Mouse (Mus musculus) testis, adult 2 months (tissue): ENCODE measurements around the gene Tarsl2. TPM values are rescaled to one million over a fixed set of nuclear protein-coding genes. Genes with fewer than 3 reads are reported as not detected.

Experiments used
- H3K27ac ChIP-seq: fragments of 200-500 bp; 2 replicates; pipeline ENCODE4 v1.5.1; 2012; ENCODE audit warnings: low read depth, low read length; ENCODE audit not compliant: control insufficient read depth, insufficient read depth
- H3K27me3 ChIP-seq: fragments of 200-500 bp; 2 replicates; pipeline ENCODE4 v1.6.1; 2012; ENCODE audit warnings: mild to moderate bottlenecking, low read length, moderate library complexity; ENCODE audit not compliant: control insufficient read depth, insufficient read depth
- H3K36me3 ChIP-seq: fragments of 200-500 bp; 2 replicates; pipeline ENCODE4 v1.6.1; 2012; ENCODE audit warnings: mild to moderate bottlenecking, low read length; ENCODE audit not compliant: control insufficient read depth, insufficient read depth
- H3K4me1 ChIP-seq: fragments of 200-500 bp; 2 replicates; pipeline ENCODE4 v1.6.1; 2012; ENCODE audit warnings: low read length; ENCODE audit not compliant: control insufficient read depth, insufficient read depth
- H3K4me3 ChIP-seq: fragments of 200-500 bp; 2 replicates; pipeline ENCODE4 v1.5.1; 2012; ENCODE audit warnings: low read depth, mild to moderate bottlenecking, low read length, moderate library complexity, mixed read lengths; ENCODE audit not compliant: control insufficient read depth
- CTCF ChIP-seq: fragments of 200-500 bp; IDR thresholded peaks from 2 replicates; pipeline ENCODE4 v1.5.1; 2012; ENCODE audit warnings: low read depth, mild to moderate bottlenecking, inconsistent platforms, low read length, moderate library complexity; ENCODE audit not compliant: control insufficient read depth, insufficient read depth, insufficient replicate concordance
- POLR2A ChIP-seq: fragments of 200-500 bp; IDR thresholded peaks from 2 replicates; pipeline ENCODE4 v1.6.1; 2012; ENCODE audit warnings: low read depth, mild to moderate bottlenecking, inconsistent platforms, low read length, moderate library complexity; ENCODE audit not compliant: control insufficient read depth
- polyA plus RNA-seq: library from polyadenylated mRNA; depleted of rRNA; stranded (reverse); fragments of >200 nt; gene quantifications from 2 replicates; pipeline ENCODE4 v1.2.3, GENCODE M21; 2012

Gene Tarsl2
- polyA plus RNA-seq, 1 experiment, result 5.0 TPM

DNA sequence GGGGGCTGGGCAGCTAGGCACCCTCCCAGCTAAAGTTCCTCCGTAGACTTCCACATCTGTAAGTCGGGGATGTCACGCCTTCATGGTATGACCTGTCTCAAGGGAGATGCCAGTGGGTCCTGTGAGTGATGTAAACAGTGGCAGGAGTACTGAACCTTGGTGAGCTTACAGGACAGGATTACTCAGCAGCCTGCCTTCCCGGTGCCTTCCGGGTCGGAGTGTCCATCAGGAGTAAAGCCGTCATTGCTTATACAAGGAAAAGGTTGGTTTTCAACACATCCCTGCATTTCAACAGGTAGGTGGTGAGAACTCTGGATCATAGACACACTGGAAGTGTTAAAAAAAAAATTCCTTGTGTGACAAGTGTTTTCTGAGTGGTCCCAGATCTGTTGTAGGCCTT lies 57.4 kb downstream of the Tarsl2 start:
- H3K36me3 ChIP-seq, result peaks cover 3% of the 10 kb centered on the region
- TF ChIP-seq POLR2A, result no peak
- TF ChIP-seq CTCF, result no peak

DNA sequence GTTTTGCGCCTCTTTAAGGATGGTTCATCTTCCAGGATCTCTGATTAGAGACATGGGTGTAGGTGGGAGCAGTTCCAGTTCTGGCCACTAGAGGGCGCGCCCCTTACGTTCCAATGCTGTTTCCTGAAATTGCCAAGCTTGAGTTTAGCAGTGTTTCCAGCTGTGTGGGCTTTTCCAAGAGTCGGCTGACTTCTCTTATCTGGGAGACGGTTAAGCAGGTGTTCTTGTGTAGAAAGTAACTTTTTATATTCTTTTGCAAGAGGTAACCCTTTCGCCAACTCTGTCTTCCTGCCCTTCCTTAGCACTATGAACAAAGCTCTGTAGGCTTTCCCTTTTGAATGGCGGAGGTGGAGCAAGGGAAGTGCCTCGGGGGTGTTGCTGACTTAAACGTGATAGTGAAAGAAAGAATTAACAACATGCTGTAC lies 60.1 kb downstream of the Tarsl2 start:
- peak overlapping the region; percentile 8; the same call in 1 of the 2 replicates for H3K4me3 ChIP-seq
- no peaks in the 10 kb centered on the region; the same call in 1 of the 2 replicates for H3K36me3 ChIP-seq
- TF ChIP-seq CTCF, result peak; percentile 99
- no peak for TF ChIP-seq POLR2A
- H3K27ac ChIP-seq, result peak overlapping the region; percentile 16; the same call in 1 of the 2 replicates
- no peaks in the 10 kb centered on the region for H3K27me3 ChIP-seq
- H3K4me1 ChIP-seq, result no peaks in the 10 kb centered on the region; the same call in 1 of the 2 replicates

More for the DNA sequence above, 57.4 kb downstream of the Tarsl2 start:
- no peaks in the 10 kb centered on the region; the same call in 1 of the 2 replicates for H3K4me1 ChIP-seq
- no peak overlapping the region for H3K27ac ChIP-seq
- no peaks in the 10 kb centered on the region for H3K27me3 ChIP-seq
- no peak overlapping the region for H3K4me3 ChIP-seq

DNA sequence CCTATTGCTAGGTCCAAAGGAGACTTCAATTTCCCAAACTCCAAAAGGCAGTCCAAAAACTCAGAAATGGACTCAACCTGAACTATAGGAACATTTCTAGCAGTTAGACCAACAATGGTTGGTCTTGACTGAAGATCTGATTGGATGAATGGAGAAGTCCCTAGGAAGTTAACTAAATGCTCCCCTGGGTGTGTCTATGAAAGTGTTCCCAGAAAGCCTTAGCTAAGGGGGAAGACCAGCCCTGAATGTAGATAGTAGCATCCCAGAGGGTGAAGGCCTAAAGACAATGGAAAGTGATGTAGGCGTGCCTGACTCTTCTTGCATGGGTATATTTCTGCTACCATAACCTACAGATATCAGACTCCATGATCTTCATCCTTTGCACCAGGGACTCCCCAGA lies 63.8 kb downstream of the Tarsl2 start:
- no peaks in the 10 kb centered on the region for H3K27me3 ChIP-seq
- no peak overlapping the region for H3K27ac ChIP-seq
- TF ChIP-seq POLR2A, result no peak
- no peaks in the 10 kb centered on the region; the same call in 1 of the 2 replicates for H3K4me1 ChIP-seq
- no peak overlapping the region for H3K4me3 ChIP-seq
- H3K36me3 ChIP-seq, result no peaks in the 10 kb centered on the region

DNA sequence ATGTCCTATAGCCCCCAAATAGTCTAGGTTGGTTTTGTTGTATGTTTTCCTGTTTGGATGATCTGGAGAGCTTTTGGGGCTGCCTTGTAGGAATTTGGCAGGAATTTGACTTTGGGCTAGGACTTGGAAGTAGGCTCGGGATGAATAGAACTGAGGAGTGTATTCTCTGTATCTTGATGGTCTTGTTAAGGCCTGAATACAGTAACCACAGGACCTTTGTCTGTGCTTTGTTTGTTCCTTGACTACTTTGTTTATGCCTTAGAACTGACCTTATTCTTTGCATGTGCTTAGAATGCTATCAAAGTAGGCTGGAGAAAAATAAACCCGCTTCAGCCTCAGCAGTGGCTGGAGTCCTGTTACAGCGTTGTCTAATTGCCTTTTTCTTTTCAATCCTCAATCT lies 65.6 kb downstream of the Tarsl2 start:
- Histone ChIP-seq H3K4me3 (no peak overlapping the region), H3K36me3 (no peaks in the 10 kb centered on the region), H3K4me1 (no peaks in the 10 kb centered on the region), H3K27me3 (no peaks in the 10 kb centered on the region), H3K27ac (no peak overlapping the region)
- TF ChIP-seq POLR2A (no peak), CTCF (no peak)

DNA sequence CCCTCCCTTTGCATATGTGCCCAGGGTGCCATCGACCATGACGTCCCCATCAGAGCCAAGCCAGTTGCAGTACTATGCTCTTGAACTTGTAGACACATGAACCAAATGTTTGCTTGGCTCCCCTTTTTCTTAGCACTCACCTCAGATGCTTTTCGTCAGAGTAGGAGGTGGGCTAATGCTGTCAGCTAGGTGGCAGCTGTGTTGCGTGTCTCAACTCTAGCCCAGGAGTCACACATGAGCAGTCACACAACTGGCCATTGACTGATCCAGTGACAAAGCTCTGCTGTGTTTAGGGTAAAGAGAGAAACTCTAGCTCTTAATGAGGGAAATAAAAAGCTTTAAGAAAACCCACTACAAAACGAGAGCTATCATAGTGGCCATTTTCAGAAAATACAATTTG lies 69.1 kb downstream of the Tarsl2 start:
- Histone ChIP-seq H3K27me3 (no peaks in the 10 kb centered on the region), H3K4me1 (no peaks in the 10 kb centered on the region)

DNA sequence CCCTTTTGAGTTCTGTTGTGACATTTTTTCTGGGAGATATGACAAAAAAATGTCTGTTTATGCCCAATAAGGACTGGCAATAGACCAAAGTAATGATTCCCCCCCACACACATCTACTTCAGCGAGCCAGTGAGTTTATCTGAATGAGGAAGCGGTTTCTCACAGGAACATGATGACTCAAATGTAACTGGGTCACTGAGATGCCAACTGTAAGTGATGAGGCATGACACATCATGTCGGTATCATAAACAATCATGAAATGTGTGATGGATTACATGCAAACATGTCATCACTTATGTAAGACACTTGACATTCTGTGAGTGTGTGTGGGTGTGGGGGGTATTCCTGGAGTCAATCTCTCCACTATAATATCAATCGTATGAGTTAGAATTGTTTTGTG lies 69.6 kb downstream of the Tarsl2 start:
- H3K27me3 ChIP-seq, result no peaks in the 10 kb centered on the region
- no peaks in the 10 kb centered on the region for H3K36me3 ChIP-seq
- no peak overlapping the region for H3K4me3 ChIP-seq
- TF ChIP-seq POLR2A (no peak), CTCF (no peak)
- H3K4me1 ChIP-seq, result no peaks in the 10 kb centered on the region
- H3K27ac ChIP-seq, result no peak overlapping the region

More for the DNA sequence above, 69.1 kb downstream of the Tarsl2 start:
- Histone ChIP-seq H3K4me3 (no peak overlapping the region), H3K27ac (no peak overlapping the region), H3K36me3 (no peaks in the 10 kb centered on the region)
- TF ChIP-seq POLR2A, result no peak
- no peak for TF ChIP-seq CTCF

DNA sequence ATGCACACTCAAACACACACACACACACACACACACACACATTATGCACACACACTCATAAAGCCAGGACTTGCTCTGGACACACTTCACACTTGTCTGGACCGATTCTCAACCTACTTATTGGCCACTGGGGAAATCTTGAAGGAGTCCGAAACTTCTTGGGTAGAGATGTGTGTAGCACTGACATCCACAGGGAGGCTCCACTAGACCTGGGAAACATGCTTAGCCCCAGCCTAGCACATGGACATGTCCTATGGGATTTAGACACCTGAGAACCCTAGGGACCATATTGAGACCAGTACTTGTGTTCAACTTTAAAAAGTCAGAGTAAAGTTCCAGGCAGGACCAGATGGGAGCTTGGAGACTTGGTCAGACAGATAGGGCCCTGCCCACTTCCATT lies 89.3 kb downstream of the Tarsl2 start:
- no peak overlapping the region for H3K27ac ChIP-seq
- H3K36me3 ChIP-seq, result no peaks in the 10 kb centered on the region
- H3K4me3 ChIP-seq, result no peak overlapping the region
- no peaks in the 10 kb centered on the region for H3K27me3 ChIP-seq
- no peak for TF ChIP-seq POLR2A
- no peak for TF ChIP-seq CTCF
- H3K4me1 ChIP-seq, result no peaks in the 10 kb centered on the region; the same call in 1 of the 2 replicates

DNA sequence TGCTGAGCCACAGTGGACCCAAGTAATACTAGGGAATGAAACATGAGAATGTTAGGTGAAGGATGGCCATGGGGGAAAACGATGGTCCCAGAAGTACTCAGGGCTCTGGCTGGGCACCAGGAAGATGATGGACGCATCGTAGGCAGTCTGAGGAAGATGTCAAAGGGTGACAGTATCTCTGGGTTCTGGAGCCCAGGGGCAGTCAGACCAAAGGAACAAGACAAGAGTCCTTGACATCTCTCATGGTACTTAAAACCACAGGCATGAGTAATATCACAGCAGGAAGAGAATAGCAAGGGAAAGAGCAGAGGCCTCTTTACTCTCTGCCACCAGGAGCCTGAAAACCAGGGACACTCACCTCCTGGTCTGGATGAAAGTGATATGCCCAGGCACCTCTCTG lies 90.6 kb downstream of the Tarsl2 start:
- no peak overlapping the region for H3K27ac ChIP-seq
- H3K4me1 ChIP-seq, result no peaks in the 10 kb centered on the region; the same call in 1 of the 2 replicates
- TF ChIP-seq CTCF, result no peak
- no peak for TF ChIP-seq POLR2A
- no peak overlapping the region for H3K4me3 ChIP-seq
- H3K27me3 ChIP-seq, result no peaks in the 10 kb centered on the region
- H3K36me3 ChIP-seq, result no peaks in the 10 kb centered on the region
